8 mouse cellular contexts compared by ENCODE assay signal in the genomic region with DNA sequence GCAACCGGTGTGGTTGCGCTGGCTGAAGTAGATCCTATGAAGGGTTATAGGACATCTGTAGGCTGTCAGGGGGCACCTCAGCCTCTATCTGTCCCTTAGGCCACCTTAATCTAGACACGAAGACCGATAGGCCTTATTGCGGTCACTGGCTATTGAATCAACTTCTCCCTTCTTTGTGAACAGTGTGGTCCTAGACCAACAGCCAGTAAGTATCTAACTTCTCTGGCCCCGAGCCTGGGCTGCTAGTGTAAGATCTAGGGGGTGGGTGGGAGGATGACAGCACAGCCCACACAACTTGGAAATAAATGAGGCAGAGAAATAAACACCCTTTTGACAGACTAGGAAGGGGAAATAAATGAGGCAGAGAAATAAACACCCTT. TPM values are rescaled to one million over a fixed set of nuclear protein-coding genes. Genes with fewer than 3 reads are reported as not detected.
DNase-seq lines count a peak whose midpoint lies in the region; TF ChIP-seq lines count a peak whose summit lies in the region.

No protein-coding gene starts in this region.

- TF ChIP-seq CTCF in lung, adult 2 months (IDR thresholded peaks at IDR 0.05; ENCODE audit: insufficient read depth, low read length) = no peak
- TF ChIP-seq CTCF in cortical plate, adult 2 months (IDR thresholded peaks at IDR 0.05; ENCODE audit: extremely low read depth, insufficient read depth, low read length) = no peak

- under 1% methylated on average over 6 of the region's 6 CpGs for WGBS in lung, adult 2 months

- no peaks in the 10 kb centered on the region for H3K27me3 ChIP-seq in megakaryocyte, embryonic 14.5 days (replicated peaks)

- TF ChIP-seq POLR2A in lung, adult 2 months (IDR thresholded peaks at IDR 0.05; ENCODE audit: borderline replicate concordance, extremely low read depth, low read depth, low read length) = no peak; the same call in 1 of the 2 replicates
- TF ChIP-seq POLR2A in cortical plate, adult 2 months (IDR thresholded peaks at IDR 0.05; ENCODE audit: extremely low read depth, insufficient read depth, low read length) = no peak

- DNase-seq in lung, adult 2 months = peak; percentile 60
- no peak for DNase-seq in lung, postnatal 4 days
- DNase-seq in induced T-regulatory cell, adult 2 months (ENCODE audit: low read depth) = peak; percentile 48
- DNase-seq in layer of hippocampus, postnatal 25 days (ENCODE audit: extremely low spot score in 1 of 2, low spot score in 1 of 2) = no peak
- no peak for DNase-seq in urinary bladder, postnatal 25 days (ENCODE audit: low spot score)
- DNase-seq in spleen, adult 12 weeks (ENCODE audit: low spot score) = no peak

- H3K4me1 ChIP-seq in lung, adult 2 months (ENCODE audit: control insufficient read depth, insufficient read depth, low read length) = no peaks in the 10 kb centered on the region; the same call in 1 of the 2 replicates
- H3K4me1 ChIP-seq in cortical plate, adult 2 months (ENCODE audit: control insufficient read depth, insufficient read depth, low read length) = no peaks in the 10 kb centered on the region
- peaks cover 57% of the 10 kb centered on the region for H3K4me1 ChIP-seq in megakaryocyte, embryonic 14.5 days

- peak overlapping the region; percentile 100 for H3K4me3 ChIP-seq in lung, adult 2 months (replicated peaks; ENCODE audit: extremely low read depth, low read depth, low read length)
- peak overlapping the region; percentile 97 for H3K4me3 ChIP-seq in cortical plate, adult 2 months (ENCODE audit: insufficient read depth, low read length)
- H3K4me3 ChIP-seq in megakaryocyte, embryonic 14.5 days (replicated peaks) = peak overlapping the region; percentile 96

- H3K36me3 ChIP-seq in megakaryocyte, embryonic 14.5 days (replicated peaks; ENCODE audit: low read length) = peaks cover 29% of the 10 kb centered on the region

- no peaks in the 10 kb centered on the region for H3K9me3 ChIP-seq in megakaryocyte, embryonic 14.5 days

- peak overlapping the region; percentile 87 for H3K27ac ChIP-seq in cortical plate, adult 2 months (ENCODE audit: insufficient read depth, low read length)

RNA-seq across cellular contexts. Expression of gene Zfp512b, which starts 0.4 kb away (rescaled TPM):
- polyA plus RNA-seq in lung, adult 2 months (2012; rRNA removed) = 37.1 and 43.7 TPM in 2 replicates
- polyA plus RNA-seq in cortical plate, adult 2 months (2012; rRNA removed) = 64.1 and 76.1 TPM in 2 replicates
- polyA plus RNA-seq in megakaryocyte, embryonic 14.5 days (2012; ENCODE audit: insufficient read depth, low replicate concordance) = 12.8 and 34.9 TPM in 2 replicates
- 100 to 1,000 TPM in 1 of 2 experiments, 10 to 100 TPM in 1; 82.8 to 114 TPM for total RNA-seq in layer of hippocampus, postnatal 25 days (2021)

RNA-seq across cellular contexts. Expression of gene Prpf6, which starts 1.4 kb away (rescaled TPM):
- polyA plus RNA-seq in lung, adult 2 months (2012; rRNA removed) = 14.1 and 21.5 TPM in 2 replicates
- 34.7 and 35.6 TPM in 2 replicates for polyA plus RNA-seq in cortical plate, adult 2 months (2012; rRNA removed)
- 3.6 and 12.6 TPM in 2 replicates for polyA plus RNA-seq in megakaryocyte, embryonic 14.5 days (2012; ENCODE audit: insufficient read depth, low replicate concordance)
- total RNA-seq in layer of hippocampus, postnatal 25 days (2021) = 10 to 100 TPM; 57.9 to 58.8 TPM

RNA-seq across cellular contexts. Expression of gene Samd10, which starts 6.0 kb away (rescaled TPM):
- polyA plus RNA-seq in lung, adult 2 months (2012; rRNA removed) = 24.1 and 24.5 TPM in 2 replicates
- 38.6 and 40.9 TPM in 2 replicates for polyA plus RNA-seq in cortical plate, adult 2 months (2012; rRNA removed)
- polyA plus RNA-seq in megakaryocyte, embryonic 14.5 days (2012; ENCODE audit: insufficient read depth, low replicate concordance) = 1.0 and 2.9 TPM in 2 replicates
- total RNA-seq in layer of hippocampus, postnatal 25 days (2021) = 10 to 100 TPM; 11.7 to 14.2 TPM

RNA-seq across cellular contexts. Expression of gene Uckl1, which starts 8.3 kb away (rescaled TPM):
- polyA plus RNA-seq in lung, adult 2 months (2012; rRNA removed) = 121 and 128 TPM in 2 replicates
- 120 and 138 TPM in 2 replicates for polyA plus RNA-seq in cortical plate, adult 2 months (2012; rRNA removed)
- polyA plus RNA-seq in megakaryocyte, embryonic 14.5 days (2012; ENCODE audit: insufficient read depth, low replicate concordance) = 58.8 and 109 TPM in 2 replicates
- total RNA-seq in layer of hippocampus, postnatal 25 days (2021) = 10 to 100 TPM; 53.3 to 73.1 TPM

Comparison
In these comparisons a context has a peak if more than half of its experiments do, and no peak if none do; other contexts are left out.
1. DNase-seq: peak in lung, adult 2 months (single experiment) and induced T-regulatory cell, adult 2 months (single experiment); none in lung, postnatal 4 days (0 of 2), layer of hippocampus, postnatal 25 days (0 of 2), urinary bladder, postnatal 25 days (single experiment) and spleen, adult 12 weeks (single experiment).
2. Peak in every context shown above with its lines, with median percentiles within 50 percentile points of each other: H3K4me3 ChIP-seq.